Mouse (Mus musculus) kidney, postnatal 14 days (tissue): Measurements from ENCODE around the gene Cldn15.

Experiments used
- DNase-seq: peaks from one replicate; pipeline ENCODE4 v3.0.0; 2022; ENCODE audit warnings: mixed read lengths

The Cldn15 gene

GRCm38 (mm10) chr5:136986695-136987137 lies 20.3 kb downstream of the Cldn15 start, which contains the start of gene Plod3:
TSS of gene Plod3 (plus strand) at chr5:136987019.
- DNase-seq: peak; percentile 98

GRCm38 (mm10) chr5:136987138-136987933 lies 20.9 kb downstream of the Cldn15 start:
- DNase-seq: peak; percentile 88

GRCm38 (mm10) chr5:136987934-136988271 lies 21.5 kb downstream of the Cldn15 start, which contains the start of gene Znhit1:
TSS of gene Znhit1 (minus strand) at chr5:136988021.
- no peak for DNase-seq

- DNase-seq: no peak
Observed at GRCm38 (mm10) chr5:136988420-136988819, 22.0 kb downstream of the Cldn15 start.

GRCm38 (mm10) chr5:136989801-136990200 lies 23.4 kb downstream of the Cldn15 start:
- no peak for DNase-seq

GRCm38 (mm10) chr5:136999449-136999848 lies 33.0 kb downstream of the Cldn15 start:
- no peak for DNase-seq

GRCm38 (mm10) chr5:137000612-137001011 lies 34.2 kb downstream of the Cldn15 start:
- no peak for DNase-seq

- peak; percentile 45 for DNase-seq
Observed at GRCm38 (mm10) chr5:137007276-137007675, 40.9 kb downstream of the Cldn15 start.

GRCm38 (mm10) chr5:137009988-137010387 lies 43.6 kb downstream of the Cldn15 start:
- DNase-seq: peak; percentile 65

- DNase-seq: no peak
Observed at GRCm38 (mm10) chr5:137012401-137012950, 46.1 kb downstream of the Cldn15 start.

GRCm38 (mm10) chr5:137015913-137016312 lies 49.5 kb downstream of the Cldn15 start:
- no peak for DNase-seq

- no peak for DNase-seq
Observed at GRCm38 (mm10) chr5:137024318-137024717, 57.9 kb downstream of the Cldn15 start.

GRCm38 (mm10) chr5:137025132-137025531 lies 58.7 kb downstream of the Cldn15 start:
- peak; percentile 74 for DNase-seq
